Mouse (Mus musculus): ENCODE measurements around the gene Smc4. TPM values are rescaled to one million over a fixed set of nuclear protein-coding genes. Genes with fewer than 3 reads are reported as not detected.

The Smc4 gene
- polyA plus RNA-seq (2014; fragmentation: Illumina TruSeq; extraction: RNeasy Lipid Tissue Mini Kit (QIAGEN cat#74804)), result 402 TPM

GRCm38 (mm10) chr3:69004437-69005337, at the start of gene Smc4, which contains the start of gene Ift80:
TSS of gene Smc4 (plus strand) at chr3:69004738.
TSS of gene Ift80 (minus strand) at chr3:69004570.

DNA sequence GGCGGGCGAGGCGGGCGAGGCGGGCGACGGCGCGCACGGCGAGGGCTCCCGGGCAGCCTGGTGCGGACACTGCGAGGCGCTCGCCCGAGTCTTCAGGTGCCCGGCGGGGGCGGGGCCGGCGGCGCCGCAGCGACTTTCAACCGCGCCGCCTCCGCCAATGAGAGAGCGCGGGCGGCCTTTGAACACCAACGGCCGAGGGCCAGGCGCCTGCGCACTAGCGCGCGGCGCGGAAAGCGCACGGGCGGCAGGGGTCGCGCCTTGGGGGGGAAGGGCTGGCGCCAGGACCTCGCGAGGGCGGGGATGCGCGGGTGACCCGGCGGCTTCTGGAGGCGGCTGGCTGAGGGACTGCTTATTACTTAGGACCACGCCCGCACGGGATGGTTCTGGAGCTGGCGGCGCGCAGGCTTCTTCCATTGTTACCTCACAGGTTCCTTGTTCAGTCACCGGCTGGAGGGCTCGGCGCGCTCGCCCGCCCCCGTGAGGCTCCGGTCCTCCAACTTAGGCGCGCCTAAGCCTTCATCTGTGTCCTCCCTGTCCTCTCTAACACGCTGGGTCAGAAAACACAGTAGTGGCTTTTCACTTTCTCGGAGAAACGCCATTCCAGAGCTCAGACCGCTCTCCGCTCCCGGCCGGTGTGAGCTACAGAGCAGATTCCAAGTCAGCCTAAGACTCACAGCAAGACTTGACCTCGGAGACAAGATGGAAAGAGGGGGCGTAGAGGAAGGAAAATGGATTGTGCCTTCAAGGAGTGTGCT, 40.3 kb downstream of the Smc4 start, which contains the start of gene Trim59:
TSS of gene Trim59 (minus strand) at position 111 of the 755 bp plus-strand sequence.

Other genes starting within 250 kb of the Smc4 start
- gene 1110032F04Rik, start 135.2 kb upstream of the Smc4 start, polyA plus RNA-seq (2014; fragmentation: Illumina TruSeq; extraction: RNeasy Lipid Tissue Mini Kit (QIAGEN cat#74804)), result 118 TPM
- gene Ift80, start 168 bp upstream of the Smc4 start, polyA plus RNA-seq (2014; fragmentation: Illumina TruSeq; extraction: RNeasy Lipid Tissue Mini Kit (QIAGEN cat#74804)), result 59.4 TPM
- 165 TPM for gene Trim59, start 40.0 kb downstream of the Smc4 start, polyA plus RNA-seq (2014; fragmentation: Illumina TruSeq; extraction: RNeasy Lipid Tissue Mini Kit (QIAGEN cat#74804))
- gene Kpna4, start 122.4 kb downstream of the Smc4 start, polyA plus RNA-seq (2014; fragmentation: Illumina TruSeq; extraction: RNeasy Lipid Tissue Mini Kit (QIAGEN cat#74804)), result 222 TPM
- 0.66 TPM for gene Arl14, start 217.7 kb downstream of the Smc4 start, polyA plus RNA-seq (2014; fragmentation: Illumina TruSeq; extraction: RNeasy Lipid Tissue Mini Kit (QIAGEN cat#74804))

All from ovary, adult 10 weeks (tissue).